Mouse (Mus musculus): ENCODE results near the gene Uhrf2.

DNA sequence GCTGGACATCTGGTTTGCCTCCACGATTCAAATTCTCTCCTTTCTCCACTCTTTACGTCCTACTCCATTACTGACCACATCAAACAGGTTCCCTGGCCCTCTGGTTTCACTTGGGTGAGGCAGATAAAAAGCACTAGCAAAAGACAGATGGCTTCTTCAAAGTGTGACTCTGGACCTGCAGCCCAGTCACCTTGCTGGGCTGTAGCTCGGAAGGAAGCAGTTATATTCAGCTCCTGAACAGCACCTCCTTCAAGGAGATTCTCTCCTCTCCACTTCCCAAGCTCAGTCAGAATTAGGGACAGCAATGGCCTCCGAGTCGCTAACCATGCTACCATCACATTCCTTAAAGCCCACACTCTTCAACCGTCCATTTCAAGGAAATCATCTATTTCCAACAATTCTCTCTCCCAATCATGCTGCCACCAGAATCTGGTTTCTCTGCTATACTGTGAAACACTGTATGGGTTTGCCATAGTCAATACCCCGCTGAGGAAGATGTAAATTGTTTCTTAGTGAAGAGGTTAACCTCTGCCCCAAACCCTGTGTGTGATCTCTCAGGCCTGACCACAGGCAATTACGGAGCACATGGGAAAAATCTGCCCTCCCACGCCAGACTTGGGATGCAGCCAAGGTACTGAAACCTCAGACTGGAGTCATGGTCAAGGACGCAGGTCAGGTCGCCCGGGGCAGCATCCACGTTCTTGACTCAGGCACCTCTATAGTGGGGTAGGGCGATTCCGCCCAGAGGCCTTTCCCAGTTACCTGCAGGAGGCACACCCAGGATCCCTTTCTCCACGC, 45.9 kb upstream of the Uhrf2 start:
- TF ChIP-seq CTCF (IDR thresholded peaks at IDR 0.05) = no peak
- TF ChIP-seq POLR2A (IDR thresholded peaks at IDR 0.05; ENCODE audit: insufficient read depth, low read depth, low read length) = no peak
- no peak for TF ChIP-seq EP300 (IDR thresholded peaks at IDR 0.05; ENCODE audit: insufficient read depth, low read depth, low read length)
